Mouse (Mus musculus) ES-E14 (cell line): ENCODE results near the gene Brf1. TPM values are rescaled to one million over a fixed set of nuclear protein-coding genes. Genes with fewer than 3 reads are reported as not detected.

Experiments used
- DNase-seq: peaks from one replicate; pipeline ENCODE4 v3.0.0-alpha.2; 2013; ENCODE audit warnings: low read depth, low spot score
- H3K27ac ChIP-seq: 2 replicates; pipeline ENCODE4 v1.5.1; 2012; ENCODE audit warnings: low read depth, mild to moderate bottlenecking, low read length, moderate library complexity, mixed read lengths; ENCODE audit not compliant: poor library complexity, insufficient read depth, severe bottlenecking
- H3K36me3 ChIP-seq: 2 replicates; pipeline ENCODE4 v1.6.1; 2012; ENCODE audit warnings: mild to moderate bottlenecking, low read length, moderate library complexity, mixed read lengths; ENCODE audit not compliant: control insufficient read depth, poor library complexity, insufficient read depth, severe bottlenecking
- H3K4me1 ChIP-seq, 2 experiments: fragments of 150-350 bp in 1 of 2; sonication (generic) in 1 of 2; 2 replicates each; pipeline ENCODE4 v1.6.1; 2012; ENCODE audit warnings: low read length in 2 of 2, mild to moderate bottlenecking in 1 of 2, mixed read lengths in 1 of 2; ENCODE audit not compliant: control insufficient read depth in 2 of 2, insufficient read depth in 2 of 2, poor library complexity in 1 of 2
- H3K4me3 ChIP-seq, 2 experiments: fragments of 150-350 bp in 1 of 2; sonication (generic) in 1 of 2; 2 replicates each; pipeline ENCODE4 v1.5.1; 2012; ENCODE audit warnings: low read length in 2 of 2, low read depth in 1 of 2, mild to moderate bottlenecking in 1 of 2, mixed read lengths in 1 of 2; ENCODE audit not compliant: insufficient read depth in 1 of 2, poor library complexity in 1 of 2, severe bottlenecking in 1 of 2
- H3K9ac ChIP-seq: 2 replicates; pipeline ENCODE4 v1.6.1; 2012; ENCODE audit warnings: low read depth, mild to moderate bottlenecking, low read length, mixed read lengths; ENCODE audit not compliant: poor library complexity, insufficient read depth, severe bottlenecking
- H3K9me3 ChIP-seq: fragments of 150-350 bp; sonication (generic); 2 replicates; pipeline ENCODE4 v1.6.1; 2012; ENCODE audit warnings: low read depth, mild to moderate bottlenecking, low read length; ENCODE audit not compliant: control insufficient read depth, insufficient read depth
- CHD2 ChIP-seq: IDR thresholded peaks from 2 replicates; pipeline ENCODE4 v1.6.1; 2014; ENCODE audit warnings: mild to moderate bottlenecking, low read depth, low read length, inconsistent platforms
- HCFC1 ChIP-seq: IDR thresholded peaks from 2 replicates; pipeline ENCODE4 v1.6.1; 2012; ENCODE audit warnings: low read length, inconsistent platforms, borderline replicate concordance; ENCODE audit not compliant: insufficient read depth
- MAFK ChIP-seq: IDR thresholded peaks from 2 replicates; pipeline ENCODE4 v1.6.1; 2014; ENCODE audit warnings: mild to moderate bottlenecking, low read depth, low read length, inconsistent platforms; ENCODE audit not compliant: insufficient read depth
- ZC3H11A ChIP-seq: IDR thresholded peaks from 2 replicates; pipeline ENCODE4 v1.6.1; 2012; ENCODE audit warnings: low read depth, mild to moderate bottlenecking, inconsistent platforms, low read length, borderline replicate concordance
- ZNF384 ChIP-seq: IDR thresholded peaks from 2 replicates; pipeline ENCODE4 v1.6.1; 2012; ENCODE audit warnings: low read depth, low read length, inconsistent platforms
- in situ Hi-C, 2 experiments: fragments of 600-800 bp; cut with MboI; formaldehyde crosslinking; loops; one replicate each; pipeline ENCODE4 v1.15.1; 2025; ENCODE audit warnings: low sequenced_read_pairs in 2 of 2, inconsistent platforms in 1 of 2; ENCODE audit not compliant: unreplicated experiment in 2 of 2
- total RNA-seq: library from RNA; depleted of rRNA; stranded (reverse); fragments of 300-350 nt; gene quantifications from 2 replicates; pipeline ENCODE4 v1.2.3, GENCODE M21; 2012

Brf1 gene
- total RNA-seq, 1 experiment, result 56.4 TPM

DNA sequence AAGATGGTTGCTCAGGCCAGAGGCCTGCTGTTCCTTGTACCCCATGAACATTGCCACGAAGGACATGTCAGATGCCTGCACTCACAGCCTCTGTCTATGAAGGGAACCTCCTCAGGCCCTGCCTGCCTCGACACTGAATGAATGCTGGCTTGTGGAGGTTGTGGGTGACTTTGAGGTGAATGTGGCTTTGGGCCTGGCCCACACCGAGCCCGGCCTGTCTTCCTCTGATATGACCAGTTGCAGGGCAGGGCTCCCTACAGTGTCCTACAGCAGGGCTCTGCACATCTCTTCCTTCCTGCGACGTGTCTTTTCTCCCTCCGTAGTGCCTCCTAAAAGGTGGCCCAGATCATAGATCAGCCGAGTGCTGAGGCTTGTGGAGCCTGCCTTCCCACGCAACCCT, 30.5 kb upstream of the Brf1 start:
- Histone ChIP-seq H3K27ac (no peak overlapping the region), H3K4me3 (no peak overlapping the region), H3K9ac (no peak overlapping the region), H3K4me1 (no peaks in the 10 kb centered on the region), H3K36me3 (no peaks in the 10 kb centered on the region; the same call in 1 of the 2 replicates), H3K9me3 (no peaks in the 10 kb centered on the region)
- TF ChIP-seq CHD2 (no peak), MAFK (no peak), ZNF384 (no peak), HCFC1 (no peak), ZC3H11A (no peak)
- DNase-seq, result no peak
- in situ Hi-C loops, result no loop called here

- no peak overlapping the region for H3K9ac ChIP-seq
- no peak overlapping the region for H3K4me3 ChIP-seq
- H3K9me3 ChIP-seq, result no peaks in the 10 kb centered on the region
- in situ Hi-C loops, result no loop called here
- DNase-seq, result no peak
- no peaks in the 10 kb centered on the region; the same call in 1 of the 2 replicates for H3K36me3 ChIP-seq
- no peak for TF ChIP-seq ZNF384
- TF ChIP-seq CHD2, result no peak
- no peak for TF ChIP-seq HCFC1
- TF ChIP-seq MAFK, result no peak
- no peak for TF ChIP-seq ZC3H11A
- no peaks in the 10 kb centered on the region for H3K4me1 ChIP-seq
- H3K27ac ChIP-seq, result no peak overlapping the region
Measured at GRCm38 (mm10) chr12:113030046-113030445, 29.5 kb upstream of the Brf1 start.

DNA sequence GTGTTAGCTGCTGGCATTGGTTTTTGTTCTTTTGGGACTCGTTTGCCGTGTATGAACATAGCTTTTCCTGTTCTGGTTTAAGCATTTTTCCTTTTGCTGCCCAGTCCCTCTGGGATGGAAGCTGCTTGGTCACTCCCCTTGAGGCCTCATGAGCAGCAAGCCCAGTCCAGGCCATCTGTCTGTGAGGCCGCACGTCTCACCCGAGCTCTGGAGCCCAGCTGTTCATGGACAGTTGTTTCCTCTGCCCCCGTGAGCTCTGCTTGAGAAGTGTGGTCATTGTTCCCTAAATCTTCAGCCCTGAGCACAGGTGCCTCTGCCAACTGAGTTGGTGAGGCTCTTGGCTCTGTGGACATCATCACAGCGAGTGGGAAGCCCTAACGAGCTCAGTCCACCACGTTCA, 28.4 kb upstream of the Brf1 start:
- no peak for DNase-seq
- Histone ChIP-seq H3K9ac (no peak overlapping the region), H3K27ac (no peak overlapping the region), H3K4me3 (no peak overlapping the region), H3K36me3 (no peaks in the 10 kb centered on the region; the same call in 1 of the 2 replicates), H3K9me3 (no peaks in the 10 kb centered on the region), H3K4me1 (no peaks in the 10 kb centered on the region)
- in situ Hi-C loops, result no loop called here
- no peak for TF ChIP-seq ZC3H11A
- TF ChIP-seq CHD2, result no peak
- no peak for TF ChIP-seq ZNF384
- no peak for TF ChIP-seq MAFK

- no peak overlapping the region for H3K27ac ChIP-seq
- no peak for DNase-seq
- no peaks in the 10 kb centered on the region; the same call in 1 of the 2 replicates for H3K36me3 ChIP-seq
- H3K9ac ChIP-seq, result no peak overlapping the region
- H3K4me3 ChIP-seq, result no peak overlapping the region
- no peaks in the 10 kb centered on the region for H3K9me3 ChIP-seq
- no peak for TF ChIP-seq CHD2
- no peak for TF ChIP-seq HCFC1
- TF ChIP-seq ZNF384, result no peak
- no peak for TF ChIP-seq MAFK
- TF ChIP-seq ZC3H11A, result no peak
- in situ Hi-C loops, result no loop called here
- H3K4me1 ChIP-seq, result no peaks in the 10 kb centered on the region
Measured at GRCm38 (mm10) chr12:113028067-113028466, 27.6 kb upstream of the Brf1 start.

DNA sequence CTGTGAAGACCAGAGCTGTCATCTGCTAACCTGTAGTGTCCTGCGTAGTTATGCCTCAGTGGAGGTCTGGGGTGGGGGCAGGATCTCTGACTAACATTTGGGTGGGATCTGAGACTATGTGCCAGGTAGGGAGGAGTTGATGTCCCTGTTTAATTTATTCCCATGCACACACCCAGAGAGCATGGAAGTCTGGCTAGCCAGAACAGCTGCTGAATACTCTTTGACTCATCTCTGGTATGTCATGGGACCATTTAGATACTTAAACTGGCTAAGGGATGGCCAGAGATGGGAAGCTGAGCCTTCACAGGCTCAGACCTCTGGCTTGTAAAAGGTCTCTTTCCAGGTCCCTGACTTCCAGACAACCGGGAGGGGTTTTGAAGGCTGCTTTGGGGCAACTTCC, 27.0 kb upstream of the Brf1 start:
- no peak overlapping the region for H3K4me3 ChIP-seq
- no peak overlapping the region for H3K9ac ChIP-seq
- in situ Hi-C loops, result no loop called here
- H3K36me3 ChIP-seq, result no peaks in the 10 kb centered on the region; the same call in 1 of the 2 replicates
- DNase-seq, result no peak
- no peak overlapping the region for H3K27ac ChIP-seq
- no peaks in the 10 kb centered on the region for H3K9me3 ChIP-seq
- no peak for TF ChIP-seq ZC3H11A
- no peak for TF ChIP-seq CHD2
- no peak for TF ChIP-seq ZNF384
- no peak for TF ChIP-seq HCFC1
- no peak for TF ChIP-seq MAFK
- no peaks in the 10 kb centered on the region for H3K4me1 ChIP-seq
